Mouse (Mus musculus): ENCODE measurements around the gene Sesn2.

The Sesn2 gene

DNA sequence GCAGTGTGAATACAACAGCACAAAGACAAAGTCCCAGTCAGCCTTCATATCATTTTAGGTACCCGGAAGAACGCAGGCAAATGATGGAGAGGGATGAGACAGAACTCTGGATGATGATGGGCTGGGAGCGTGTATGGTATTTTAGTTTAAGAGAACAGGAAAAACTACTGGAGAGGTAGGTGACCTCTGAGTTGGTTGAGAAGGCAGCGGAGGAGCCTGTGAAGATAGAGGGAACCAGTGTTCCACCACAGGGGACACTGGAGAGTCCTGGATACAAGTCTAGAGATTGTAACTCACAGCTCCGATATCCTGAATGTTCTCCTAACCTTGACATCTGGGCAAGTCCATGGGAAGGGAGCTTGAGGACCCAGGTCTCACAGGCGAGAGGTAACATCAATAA lies 4.1 kb downstream of the Sesn2 start:
- Histone ChIP-seq H3K36me3 (ENCODE audit: insufficient read depth, low read length) (peaks cover 49% of the 10 kb centered on the region), H3K9me3 (ENCODE audit: low read length) (no peaks in the 10 kb centered on the region), H3K4me3 (replicated peaks; ENCODE audit: low read length) (peak overlapping the region; percentile 99), H3K27me3 (ENCODE audit: insufficient read depth, low read length) (no peaks in the 10 kb centered on the region), H3K4me1 (replicated peaks; ENCODE audit: low read depth, low read length) (peaks cover 76% of the 10 kb centered on the region)
- TF ChIP-seq CTCF (conservative IDR thresholded peaks at IDR 0.05; ENCODE audit: low read length) (no peak), POU5F1 (IDR thresholded peaks at IDR 0.05; ENCODE audit: borderline replicate concordance, low read length) (no peak), NANOG (IDR thresholded peaks at IDR 0.05; ENCODE audit: borderline replicate concordance, low read length) (no peak)

DNA sequence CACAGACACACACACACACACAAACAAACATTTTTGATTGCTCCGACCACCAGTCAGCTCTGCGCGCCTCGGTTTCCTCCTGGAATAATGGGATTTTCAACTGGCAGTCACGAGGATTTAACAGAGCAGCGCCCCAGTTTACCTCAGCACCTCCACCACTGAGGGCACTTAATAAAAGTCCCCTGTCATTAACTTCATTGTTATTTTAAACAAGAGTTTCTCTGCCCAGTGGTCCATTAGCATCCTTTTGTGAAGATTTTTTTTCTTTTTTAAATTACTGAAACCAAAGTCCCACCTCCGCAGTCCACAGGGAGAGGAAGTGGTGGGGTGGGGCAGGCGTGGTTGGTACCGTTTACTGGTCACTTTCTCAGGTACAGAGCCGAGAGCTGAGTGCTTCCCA lies 4.5 kb downstream of the Sesn2 start:
- H3K27me3 ChIP-seq (ENCODE audit: insufficient read depth, low read length), result no peaks in the 10 kb centered on the region
- TF ChIP-seq NANOG (IDR thresholded peaks at IDR 0.05; ENCODE audit: borderline replicate concordance, low read length) (peak; percentile 37; the same call in 1 of the 2 replicates), POU5F1 (IDR thresholded peaks at IDR 0.05; ENCODE audit: borderline replicate concordance, low read length) (no peak), CTCF (conservative IDR thresholded peaks at IDR 0.05; ENCODE audit: low read length) (no peak)

DNA sequence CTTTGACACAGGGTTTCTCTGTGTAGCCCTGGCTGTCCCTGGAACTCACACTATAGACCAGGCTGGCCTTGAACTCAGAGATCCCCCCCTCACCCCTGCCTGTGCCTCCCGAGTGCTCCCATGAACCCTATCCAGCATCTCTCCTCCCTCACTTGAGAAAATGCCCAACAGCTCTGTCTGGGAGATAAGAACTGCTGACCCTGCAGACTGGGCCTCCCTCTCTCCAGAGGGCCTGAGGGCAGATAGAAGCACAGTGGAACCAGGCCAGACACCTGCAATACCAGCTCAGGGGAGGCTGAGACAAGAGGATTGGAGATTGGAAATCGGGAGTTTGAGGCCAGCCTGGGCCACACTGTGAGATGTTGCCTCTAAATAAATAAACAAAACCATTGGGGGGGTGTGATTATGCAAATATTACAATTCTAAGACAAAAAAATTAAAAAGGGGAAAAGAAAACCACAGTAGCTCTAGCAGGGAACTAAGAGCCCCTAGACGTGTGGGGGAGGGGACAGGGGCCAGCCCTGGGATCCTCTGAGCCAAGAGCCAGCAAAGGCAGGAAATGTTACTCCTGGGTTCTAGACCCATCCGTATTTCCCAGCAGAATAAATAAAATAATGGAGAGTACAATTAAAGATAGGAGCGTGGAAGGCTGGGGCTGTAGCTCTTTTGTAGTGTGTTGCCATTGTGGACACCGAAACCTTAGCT lies 5.1 kb downstream of the Sesn2 start:
- no peaks in the 10 kb centered on the region for H3K9me3 ChIP-seq (ENCODE audit: low read length)
- H3K36me3 ChIP-seq (ENCODE audit: insufficient read depth, low read length), result peaks cover 60% of the 10 kb centered on the region
- H3K27me3 ChIP-seq (ENCODE audit: insufficient read depth, low read length), result no peaks in the 10 kb centered on the region
- H3K4me3 ChIP-seq (replicated peaks; ENCODE audit: low read length), result peak overlapping the region; percentile 99
- TF ChIP-seq NANOG (IDR thresholded peaks at IDR 0.05; ENCODE audit: borderline replicate concordance, low read length), result no peak
- TF ChIP-seq POU5F1 (IDR thresholded peaks at IDR 0.05; ENCODE audit: borderline replicate concordance, low read length), result no peak
- no peak for TF ChIP-seq CTCF (conservative IDR thresholded peaks at IDR 0.05; ENCODE audit: low read length)
- H3K4me1 ChIP-seq (replicated peaks; ENCODE audit: low read depth, low read length), result peaks cover 79% of the 10 kb centered on the region

More for the DNA sequence above, 4.5 kb downstream of the Sesn2 start:
- Histone ChIP-seq H3K4me1 (replicated peaks; ENCODE audit: low read depth, low read length) (peaks cover 76% of the 10 kb centered on the region), H3K36me3 (ENCODE audit: insufficient read depth, low read length) (peaks cover 54% of the 10 kb centered on the region), H3K9me3 (ENCODE audit: low read length) (no peaks in the 10 kb centered on the region), H3K4me3 (replicated peaks; ENCODE audit: low read length) (peak overlapping the region; percentile 99)

DNA sequence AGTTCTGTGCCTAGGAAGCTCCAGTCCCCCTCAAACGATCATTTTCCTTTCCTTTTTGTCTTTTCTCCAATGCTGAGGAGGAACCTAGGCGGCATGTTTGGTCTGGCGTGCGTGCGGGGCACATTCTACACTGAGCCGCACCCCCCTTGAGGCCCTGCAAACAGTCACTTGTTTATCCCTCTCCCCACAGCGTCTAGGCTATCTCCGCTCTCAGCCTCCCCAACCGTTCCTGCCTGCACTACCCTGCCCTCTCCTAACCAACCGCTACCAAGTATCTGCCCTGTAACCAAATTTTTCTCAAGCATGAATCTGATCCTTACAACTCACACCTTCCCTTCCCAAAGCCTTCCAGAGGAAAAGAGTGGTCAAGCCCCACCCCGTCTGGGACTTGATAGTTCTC lies 7.0 kb downstream of the Sesn2 start:
- TF ChIP-seq POU5F1 (IDR thresholded peaks at IDR 0.05; ENCODE audit: borderline replicate concordance, low read length) (no peak), CTCF (conservative IDR thresholded peaks at IDR 0.05; ENCODE audit: low read length) (no peak), NANOG (IDR thresholded peaks at IDR 0.05; ENCODE audit: borderline replicate concordance, low read length) (no peak)

DNA sequence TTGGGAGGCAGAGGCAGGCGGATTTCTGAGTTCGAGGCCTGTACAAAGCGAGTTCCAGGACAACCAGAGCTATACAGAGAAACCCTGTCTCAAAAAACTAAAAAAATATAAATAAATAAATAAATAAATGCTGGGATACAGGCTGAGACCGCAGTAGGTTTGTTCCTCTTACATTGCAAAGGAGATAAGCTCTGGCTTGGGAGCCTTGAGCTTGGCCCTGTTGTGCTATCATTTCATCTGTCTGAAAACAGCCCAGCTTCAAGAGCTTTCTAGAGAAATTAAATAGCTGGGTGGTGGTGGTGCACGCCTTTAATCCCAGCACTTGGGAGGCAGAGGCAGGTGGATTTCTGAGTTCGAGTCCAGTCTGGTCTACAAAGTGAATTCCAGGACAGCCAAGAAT lies 8.7 kb downstream of the Sesn2 start:
- H3K36me3 ChIP-seq (ENCODE audit: insufficient read depth, low read length), result peaks cover 77% of the 10 kb centered on the region
- no peaks in the 10 kb centered on the region for H3K27me3 ChIP-seq (ENCODE audit: insufficient read depth, low read length)
- H3K4me3 ChIP-seq (replicated peaks; ENCODE audit: low read length), result no peak overlapping the region
- TF ChIP-seq NANOG (IDR thresholded peaks at IDR 0.05; ENCODE audit: borderline replicate concordance, low read length) (no peak), CTCF (conservative IDR thresholded peaks at IDR 0.05; ENCODE audit: low read length) (no peak), POU5F1 (IDR thresholded peaks at IDR 0.05; ENCODE audit: borderline replicate concordance, low read length) (no peak)
- H3K9me3 ChIP-seq (ENCODE audit: low read length), result no peaks in the 10 kb centered on the region
- peaks cover 87% of the 10 kb centered on the region for H3K4me1 ChIP-seq (replicated peaks; ENCODE audit: low read depth, low read length)

More for the DNA sequence above, 7.0 kb downstream of the Sesn2 start:
- peaks cover 89% of the 10 kb centered on the region for H3K4me1 ChIP-seq (replicated peaks; ENCODE audit: low read depth, low read length)
- peak overlapping the region; percentile 64 for H3K4me3 ChIP-seq (replicated peaks; ENCODE audit: low read length)
- H3K9me3 ChIP-seq (ENCODE audit: low read length), result no peaks in the 10 kb centered on the region
- H3K36me3 ChIP-seq (ENCODE audit: insufficient read depth, low read length), result peaks cover 72% of the 10 kb centered on the region
- H3K27me3 ChIP-seq (ENCODE audit: insufficient read depth, low read length), result no peaks in the 10 kb centered on the region

DNA sequence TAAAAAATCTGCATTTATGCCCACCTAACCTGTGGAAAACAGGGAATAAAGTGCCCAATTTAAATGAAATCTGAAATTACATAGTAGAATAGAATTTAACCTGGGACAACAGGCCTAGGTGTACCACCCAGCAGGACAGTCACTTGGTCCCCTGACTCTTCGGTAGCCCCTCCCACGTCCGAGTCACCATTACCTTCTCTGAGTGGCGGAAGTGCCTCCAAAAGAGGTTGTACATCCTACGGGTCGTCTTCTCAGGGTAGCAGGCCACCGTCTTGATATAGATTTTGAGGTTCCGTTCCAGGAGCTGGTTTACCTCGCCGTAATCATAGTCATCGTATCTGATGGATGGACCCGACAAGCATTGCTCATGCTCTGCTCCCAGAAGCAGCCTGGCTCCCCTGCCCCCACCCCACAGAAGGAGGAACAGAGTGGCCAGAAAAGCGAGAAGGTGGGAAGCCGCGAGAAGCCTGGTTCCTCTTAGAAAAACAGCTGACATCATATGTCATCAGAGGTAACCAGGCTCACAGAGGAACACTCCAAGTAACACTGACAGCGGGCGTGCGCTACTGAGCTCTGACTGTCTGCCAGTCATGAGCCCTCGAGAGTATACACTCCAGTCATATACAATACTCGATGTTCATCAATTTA lies 15.9 kb downstream of the Sesn2 start:
- Histone ChIP-seq H3K4me3 (replicated peaks; ENCODE audit: low read length) (no peak overlapping the region), H3K36me3 (ENCODE audit: insufficient read depth, low read length) (peaks cover 90% of the 10 kb centered on the region), H3K9me3 (ENCODE audit: low read length) (no peaks in the 10 kb centered on the region), H3K27me3 (ENCODE audit: insufficient read depth, low read length) (no peaks in the 10 kb centered on the region), H3K4me1 (replicated peaks; ENCODE audit: low read depth, low read length) (peaks cover 90% of the 10 kb centered on the region)
- TF ChIP-seq POU5F1 (IDR thresholded peaks at IDR 0.05; ENCODE audit: borderline replicate concordance, low read length), result no peak
- TF ChIP-seq NANOG (IDR thresholded peaks at IDR 0.05; ENCODE audit: borderline replicate concordance, low read length), result no peak
- no peak for TF ChIP-seq CTCF (conservative IDR thresholded peaks at IDR 0.05; ENCODE audit: low read length)

DNA sequence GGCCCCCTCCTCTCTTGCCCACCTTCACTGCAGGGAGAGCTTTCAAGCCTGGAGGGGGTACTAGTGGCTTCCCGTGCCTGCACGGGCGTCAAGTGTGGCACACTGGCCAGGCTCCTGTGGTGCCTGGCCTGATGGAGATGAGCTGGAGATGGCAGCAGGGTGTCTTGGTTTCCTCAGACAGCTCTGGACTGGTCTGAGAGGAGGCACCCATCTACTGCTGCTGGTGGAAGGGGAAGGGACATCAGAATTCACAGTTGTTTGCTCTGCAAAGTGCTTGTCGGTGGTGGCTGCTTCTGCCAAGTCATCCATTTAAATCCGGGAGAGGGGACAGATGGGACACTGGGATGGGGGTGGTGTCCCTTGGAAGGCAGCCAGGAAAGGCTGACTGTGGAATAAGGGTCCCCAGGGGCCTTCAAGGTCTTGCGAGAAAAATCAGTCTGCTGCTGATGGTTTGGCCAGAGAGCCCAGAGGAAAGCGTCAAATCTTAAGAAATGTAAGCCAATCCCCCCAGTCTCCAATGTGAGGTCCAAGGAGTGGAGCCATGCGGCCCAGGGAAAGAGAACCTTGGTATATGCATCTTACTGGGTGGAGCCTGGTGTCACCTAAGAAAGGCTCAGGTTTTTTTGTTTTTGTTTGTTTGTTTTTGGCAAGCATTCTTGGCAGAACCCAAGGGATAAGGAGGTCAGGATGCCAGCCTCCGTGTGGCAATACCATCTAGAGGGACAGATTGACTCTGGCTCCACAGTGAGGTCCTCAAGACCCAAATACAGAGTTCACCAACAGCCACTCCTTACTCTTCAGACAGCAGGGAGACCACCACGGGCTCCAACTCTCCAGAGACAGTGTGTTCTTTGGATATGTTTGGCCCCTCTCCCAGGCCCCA lies 17.9 kb downstream of the Sesn2 start:
- H3K27me3 ChIP-seq (ENCODE audit: insufficient read depth, low read length), result no peaks in the 10 kb centered on the region
- H3K36me3 ChIP-seq (ENCODE audit: insufficient read depth, low read length), result peaks cover 70% of the 10 kb centered on the region
- H3K4me1 ChIP-seq (replicated peaks; ENCODE audit: low read depth, low read length), result peaks cover 90% of the 10 kb centered on the region
- TF ChIP-seq POU5F1 (IDR thresholded peaks at IDR 0.05; ENCODE audit: borderline replicate concordance, low read length) (no peak), NANOG (IDR thresholded peaks at IDR 0.05; ENCODE audit: borderline replicate concordance, low read length) (no peak), CTCF (conservative IDR thresholded peaks at IDR 0.05; ENCODE audit: low read length) (no peak)
- no peaks in the 10 kb centered on the region for H3K9me3 ChIP-seq (ENCODE audit: low read length)
- no peak overlapping the region for H3K4me3 ChIP-seq (replicated peaks; ENCODE audit: low read length)

DNA sequence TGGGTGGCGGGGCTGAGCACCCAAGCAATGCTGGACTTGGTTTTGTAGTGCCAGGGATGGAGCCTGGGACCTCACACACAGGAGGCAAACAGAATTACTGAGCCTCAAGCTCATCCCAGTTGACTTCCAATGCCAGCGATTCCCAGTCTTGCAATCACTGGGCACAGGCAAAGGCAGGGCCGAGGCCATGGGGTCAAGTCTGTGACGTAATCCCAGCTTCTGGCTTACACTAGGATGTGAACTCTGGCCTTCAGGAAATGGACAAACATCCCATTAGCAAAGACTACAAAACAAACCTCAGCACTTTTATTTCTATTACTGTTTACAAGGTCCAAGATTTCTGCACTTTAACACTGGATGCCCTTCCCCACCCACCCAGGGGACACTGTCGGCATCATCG lies 18.6 kb downstream of the Sesn2 start:
- TF ChIP-seq CTCF (conservative IDR thresholded peaks at IDR 0.05; ENCODE audit: low read length) (no peak), NANOG (IDR thresholded peaks at IDR 0.05; ENCODE audit: borderline replicate concordance, low read length) (no peak), POU5F1 (IDR thresholded peaks at IDR 0.05; ENCODE audit: borderline replicate concordance, low read length) (no peak)
- H3K9me3 ChIP-seq (ENCODE audit: low read length), result no peaks in the 10 kb centered on the region
- peaks cover 63% of the 10 kb centered on the region for H3K36me3 ChIP-seq (ENCODE audit: insufficient read depth, low read length)
- H3K4me3 ChIP-seq (replicated peaks; ENCODE audit: low read length), result no peak overlapping the region
- H3K4me1 ChIP-seq (replicated peaks; ENCODE audit: low read depth, low read length), result peaks cover 84% of the 10 kb centered on the region
- no peaks in the 10 kb centered on the region for H3K27me3 ChIP-seq (ENCODE audit: insufficient read depth, low read length)
